Mouse (Mus musculus) lung, embryonic 14.5 days (tissue): ENCODE measurements around the gene Lrrc19. TPM values are rescaled to one million over a fixed set of nuclear protein-coding genes. Genes with fewer than 3 reads are reported as not detected.
A peak's percentile ranks its signal among the peaks of the same experiment; 100 is the strongest.

Experiments used
- ATAC-seq: fragments of 200-750 bp; cut with Nextera tagmentation; 2 replicates; pipeline ENCODE4 v1.8.0; 2017; ENCODE audit warnings: mild to moderate bottlenecking, moderate TSS enrichment, moderate library complexity; ENCODE audit not compliant: insufficient read depth
- DNase-seq: peaks from one replicate; pipeline ENCODE4 v3.0.0-alpha.2; 2015
- H3K27ac ChIP-seq: fragments of 300-500 bp; sonication (generic); 2 replicates; pipeline ENCODE4 v1.5.1; 2014; ENCODE audit warnings: low read depth, mild to moderate bottlenecking, moderate library complexity
- H3K27me3 ChIP-seq: fragments of 300-500 bp; sonication (generic); 2 replicates; pipeline ENCODE4 v1.6.1; 2014; ENCODE audit warnings: low read length, control low read depth; ENCODE audit not compliant: insufficient read depth
- H3K36me3 ChIP-seq: fragments of 300-500 bp; sonication (generic); 2 replicates; pipeline ENCODE4 v1.6.1; 2014; ENCODE audit warnings: control low read depth; ENCODE audit not compliant: insufficient read depth
- H3K4me1 ChIP-seq: fragments of 300-500 bp; sonication (generic); 2 replicates; pipeline ENCODE4 v1.6.1; 2014; ENCODE audit warnings: antibody characterized with exemption, control low read depth; ENCODE audit not compliant: insufficient read depth
- H3K4me2 ChIP-seq: fragments of 300-500 bp; sonication (generic); 2 replicates; pipeline ENCODE4 v1.6.1; 2014; ENCODE audit warnings: mild to moderate bottlenecking
- H3K4me3 ChIP-seq: fragments of 300-500 bp; sonication (generic); 2 replicates; pipeline ENCODE4 v1.5.1; 2014; ENCODE audit warnings: low read depth, low read length
- H3K9ac ChIP-seq: fragments of 300-500 bp; sonication (generic); 2 replicates; pipeline ENCODE4 v1.6.1; 2014
- H3K9me3 ChIP-seq: fragments of 300-500 bp; sonication (generic); 2 replicates; pipeline ENCODE4 v1.6.1; 2016; ENCODE audit warnings: low read depth, low read length, control low read depth
- CTCF ChIP-seq: IDR thresholded peaks from 2 replicates; pipeline ENCODE4 v1.5.1; 2016; ENCODE audit warnings: antibody characterized with exemption, low read depth
- WGBS: fragments of 180-500 bp; shearing (Covaris S2); extraction: QIAGEN DNeasy Blood & Tissue Kit; methylation state at CpG from one replicate; pipeline ENCODE4 v1.1.7; 2014; 5-methylcytosine and 5-hydroxymethylcytosine counted together
- microRNA counts: library from miRNA; unstranded; fragments of <30 nt; microRNA quantifications from one replicate; lab custom pipeline; 2016
- microRNA-seq: library from miRNA; unstranded; fragments of <30 nt; microRNA quantifications from one replicate; pipeline ENCODE4, GENCODE M21; 2016; ENCODE audit warnings: borderline number of aligned reads
- polyA plus RNA-seq: library from polyadenylated mRNA; unstranded; fragments of >200 nt; fragmentation: Nextera tagmentation; extraction: Ambion mirVana; gene quantifications from 2 replicates; pipeline ENCODE4 v1.2.1, GENCODE M21; 2014

Gene Lrrc19
- polyA plus RNA-seq, 1 experiment from 2014 or later: 0.64 TPM

DNA sequence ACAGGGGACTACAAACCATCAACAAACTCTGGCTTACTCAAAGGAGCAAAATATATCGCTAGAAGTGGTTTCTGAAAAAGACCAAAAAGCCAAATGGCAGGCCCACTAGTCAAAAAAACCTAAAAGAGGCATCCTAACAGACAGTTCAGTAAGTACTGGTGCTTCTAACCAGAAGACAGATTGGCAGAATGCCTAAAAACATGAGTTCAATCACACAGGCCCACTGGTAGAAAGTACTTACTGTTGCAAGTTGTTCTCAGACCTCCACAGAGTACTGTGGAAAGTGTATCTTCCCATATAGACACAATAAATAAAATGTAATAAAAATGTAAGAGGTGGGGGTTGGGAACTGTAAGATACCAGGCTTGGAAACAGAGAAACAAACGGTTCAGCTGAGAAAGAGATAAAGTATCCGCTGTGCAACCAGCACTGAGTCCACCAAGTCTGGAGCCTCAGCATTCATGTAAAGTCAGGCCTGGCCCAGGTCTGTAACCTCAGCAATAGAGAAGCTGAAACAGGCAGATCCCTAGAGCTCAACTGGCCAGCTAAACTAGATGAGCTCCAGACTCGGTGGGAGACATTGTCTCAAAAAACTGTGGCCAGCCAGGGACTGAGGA is 58.1 kb downstream of the Lrrc19 start:
- H3K4me3 ChIP-seq: no peak overlapping the region
- H3K4me2 ChIP-seq: no peak overlapping the region
- no peak overlapping the region for H3K27ac ChIP-seq
- H3K36me3 ChIP-seq: 0 out of 2 replicates have a peak, but pooled peaks cover 4% of the 10 kb centered on the region
- TF ChIP-seq CTCF: no peak
- ATAC-seq: no peak
- WGBS: 66% methylated on average over 4 of the region's 4 CpGs
- H3K4me1 ChIP-seq: no peaks in the 10 kb centered on the region
- peak; percentile 23 for DNase-seq
- H3K9ac ChIP-seq: no peak overlapping the region
- no peaks in the 10 kb centered on the region for H3K27me3 ChIP-seq
- H3K9me3 ChIP-seq: no peaks in the 10 kb centered on the region

MicroRNAs within 50 kb of the gene (microRNA counts, 519-probe panel; counts per million panel counts)
- microRNA mmu-miR-872 (lab: Ali Mortazavi, UCI): 3,412 counts per million, percentile 69 among the panel's probes with 10 or more counts

Small RNAs within 50 kb of the gene (microRNA-seq; reads per million reads assigned to microRNA genes)
- gene Mir872: 2,763 reads per million, percentile 84 among the genes with 10 or more reads in this experiment

Other genes with a start within 250 kb of the Lrrc19 start
- gene Gm10306, start 93.6 kb downstream of the Lrrc19 start, polyA plus RNA-seq: not detected in 2 replicates
- gene Caap1, start 93.3 kb downstream of the Lrrc19 start, polyA plus RNA-seq: 21.8 and 22.2 TPM in 2 replicates
- gene Plaa, start 46.9 kb downstream of the Lrrc19 start, polyA plus RNA-seq: 78.3 and 80.9 TPM in 2 replicates
- 33.1 and 34.1 TPM in 2 replicates for gene Ift74, start 35.7 kb downstream of the Lrrc19 start, polyA plus RNA-seq
- gene Tek, start 89.1 kb upstream of the Lrrc19 start, polyA plus RNA-seq: 40.5 and 42.4 TPM in 2 replicates